ENCODE assay signal across 10 mouse cellular contexts in the genomic region with DNA sequence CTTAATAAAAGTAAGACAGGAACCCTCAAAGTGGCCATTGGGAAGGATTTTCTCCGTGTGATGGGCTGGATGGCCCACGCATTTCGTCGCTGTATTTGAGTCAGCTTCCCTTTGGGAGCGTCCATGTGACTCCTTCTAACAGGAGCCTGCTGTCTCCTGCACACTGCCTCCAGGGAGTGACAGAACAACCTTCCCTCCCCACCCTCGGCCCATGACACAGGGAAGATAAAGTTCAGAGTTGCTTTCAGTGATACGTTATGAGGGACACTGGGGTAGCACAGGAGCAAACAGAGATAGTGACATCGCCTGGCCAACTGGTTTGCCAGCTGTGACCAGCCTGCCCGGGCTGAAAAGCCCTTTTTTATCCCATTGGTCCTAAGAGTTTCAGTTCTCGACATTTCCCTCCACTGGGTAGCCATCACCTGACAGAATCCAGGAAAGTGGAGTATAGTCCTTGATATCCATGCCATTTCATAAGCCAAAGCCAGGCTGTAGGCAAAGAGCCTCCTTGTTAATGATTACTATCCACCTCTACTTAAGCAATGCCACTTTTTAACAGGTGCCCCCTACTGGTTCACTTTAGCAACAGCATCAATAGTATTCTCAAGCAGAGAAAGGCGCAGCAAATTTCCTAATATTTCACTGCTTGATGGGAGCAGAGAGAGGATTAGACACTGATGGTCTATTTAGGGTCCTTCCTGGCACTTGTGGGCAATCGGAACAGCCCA.
DNase-seq lines count a peak whose midpoint lies in the region; TF ChIP-seq lines count a peak whose summit lies in the region.
"Had no signal": no experiment of that assay in that cellular context is flagged by ENCODE, and none has a peak within 500 bp of the region (broad histone marks: within the 10 kb centered on the region; RNA-seq: fewer than 3 reads in every experiment).

No protein-coding gene starts in this region.

- H3K4me3 ChIP-seq in heart, adult 2 months, result no peak overlapping the region
- no peak overlapping the region for H3K4me3 ChIP-seq in heart, embryonic 10.5 days
- H3K4me3 ChIP-seq: heart, embryonic 13.5 days; limb, embryonic 15.5 days had no signal

- TF ChIP-seq CTCF in heart, adult 2 months (IDR thresholded peaks at IDR 0.05), result peak; percentile 81

- no peaks in the 10 kb centered on the region; the same call in 1 of the 2 replicates for H3K4me1 ChIP-seq in heart, adult 2 months (ENCODE audit: control insufficient read depth, insufficient read depth, low read length)
- peaks cover 12% of the 10 kb centered on the region; the same call in 1 of the 2 replicates for H3K4me1 ChIP-seq in heart, embryonic 10.5 days

- no peak for TF ChIP-seq POLR2A in heart, adult 2 months (IDR thresholded peaks at IDR 0.05; ENCODE audit: insufficient read depth, low read depth, low read length)

- no peaks in the 10 kb centered on the region for H3K79me2 ChIP-seq in heart, adult 2 months (replicated peaks; ENCODE audit: control insufficient read depth, insufficient read depth, low read length)

- intact Hi-C loops in heart, adult 2 months (cut with DNase I), result loop anchor here (2.0 kb wide), 1 partner anchor 152 kb away; no protein-coding TSS in a partner anchor
- intact Hi-C loops in left cerebral cortex, postnatal 4 days (cut with DNase I), result loop anchor here (5.0 kb wide), 1 partner anchor 149 kb away; no protein-coding TSS in a partner anchor

- H3K9ac ChIP-seq in heart, adult 2 months (ENCODE audit: low read depth, low read length), result no peak overlapping the region
- H3K9ac ChIP-seq: heart, embryonic 13.5 days; limb, embryonic 15.5 days had no signal

- H3K27me3 ChIP-seq in heart, adult 2 months (ENCODE audit: control insufficient read depth, insufficient read depth, low read length), result no peaks in the 10 kb centered on the region
- H3K27me3 ChIP-seq in heart, embryonic 10.5 days (ENCODE audit: insufficient read depth, poor library complexity, severe bottlenecking), result peaks cover 7% of the 10 kb centered on the region; the same call in 1 of the 2 replicates
- H3K27me3 ChIP-seq: heart, embryonic 13.5 days; limb, embryonic 15.5 days had no signal

- H3K9me3 ChIP-seq in heart, embryonic 10.5 days, result no peaks in the 10 kb centered on the region
- H3K9me3 ChIP-seq: heart, embryonic 13.5 days; limb, embryonic 15.5 days had no signal

- no peak overlapping the region for H3K27ac ChIP-seq in heart, adult 2 months
- no peak overlapping the region for H3K27ac ChIP-seq in heart, embryonic 10.5 days
- H3K27ac ChIP-seq: limb, embryonic 15.5 days had no signal

- 65% methylated on average over 12 of the region's 12 CpGs for WGBS in heart, adult 2 months
- 54% methylated on average over 12 of the region's 12 CpGs for WGBS in heart, embryonic 10.5 days

- no peak for TF ChIP-seq EP300 in heart, adult 2 months (IDR thresholded peaks at IDR 0.05; ENCODE audit: insufficient read depth, low read depth, low read length)

- no peak for DNase-seq in heart, adult 2 months
- no peak for DNase-seq in heart, embryonic 10.5 days (ENCODE audit: low spot score)
- DNase-seq in ovary, postnatal 14 days (ENCODE audit: low spot score), result peak; percentile 7
- no peak for DNase-seq in ovary, adult 18-20 months (ENCODE audit: low spot score)
- DNase-seq in embryo, embryonic 11.5 days (ENCODE audit: low read depth, low spot score), result peak; percentile 20
- peak; percentile 21 for DNase-seq in retina, postnatal 7 days (ENCODE audit: low read depth, low spot score)
- DNase-seq in Muller cell, postnatal 12 days (ENCODE audit: inconsistent ontology term), result no peak
- DNase-seq in left cerebral cortex, postnatal 4 days, result no peak

- H3K36me3 ChIP-seq in heart, adult 2 months (ENCODE audit: control insufficient read depth, insufficient read depth, low read length), result no peaks in the 10 kb centered on the region
- no peaks in the 10 kb centered on the region for H3K36me3 ChIP-seq in heart, embryonic 10.5 days
- H3K36me3 ChIP-seq: heart, embryonic 13.5 days; limb, embryonic 15.5 days had no signal

Comparison
In these comparisons a context has a peak if more than half of its experiments do, and no peak if none do; other contexts are left out.
1. DNase-seq: peak in ovary, postnatal 14 days (single experiment), embryo, embryonic 11.5 days (single experiment) and retina, postnatal 7 days (single experiment); none in heart, adult 2 months (0 of 2), heart, embryonic 10.5 days (single experiment), ovary, adult 18-20 months (single experiment), Muller cell, postnatal 12 days (single experiment) and left cerebral cortex, postnatal 4 days (single experiment).